Mouse (Mus musculus) thymus, postnatal 4 days (tissue): ENCODE data around the gene Bmi1.

ENCODE experiments used
- DNase-seq: peaks from one replicate; pipeline ENCODE4 v3.0.0; 2021

The Bmi1 gene

GRCm38 (mm10) chr2:18676936-18677491 lies at the start of gene Bmi1:
TSS of gene Bmi1 (plus strand) at chr2:18677018.
- DNase-seq, result peak; percentile 75

DNA sequence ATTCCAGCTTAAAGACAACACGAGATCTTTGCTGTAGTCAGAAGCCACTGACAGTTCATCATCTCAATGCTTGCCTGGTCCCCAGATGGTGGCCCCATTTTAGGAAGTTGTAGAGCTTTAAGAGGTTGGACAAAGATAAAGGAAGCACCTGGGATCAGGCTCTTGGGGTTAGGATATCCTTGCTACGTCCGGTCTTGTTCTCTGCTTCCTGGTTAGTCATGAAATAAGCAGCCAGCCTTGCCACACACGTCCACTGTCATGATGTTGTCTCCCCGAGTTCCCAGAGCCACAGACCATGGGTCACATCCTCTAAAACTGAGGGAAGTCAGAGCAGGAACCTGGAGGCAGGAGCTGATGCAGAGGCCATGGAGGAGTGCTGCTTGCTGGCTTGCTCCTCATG lies 46.3 kb upstream of the Bmi1 start:
- DNase-seq, result no peak

DNA sequence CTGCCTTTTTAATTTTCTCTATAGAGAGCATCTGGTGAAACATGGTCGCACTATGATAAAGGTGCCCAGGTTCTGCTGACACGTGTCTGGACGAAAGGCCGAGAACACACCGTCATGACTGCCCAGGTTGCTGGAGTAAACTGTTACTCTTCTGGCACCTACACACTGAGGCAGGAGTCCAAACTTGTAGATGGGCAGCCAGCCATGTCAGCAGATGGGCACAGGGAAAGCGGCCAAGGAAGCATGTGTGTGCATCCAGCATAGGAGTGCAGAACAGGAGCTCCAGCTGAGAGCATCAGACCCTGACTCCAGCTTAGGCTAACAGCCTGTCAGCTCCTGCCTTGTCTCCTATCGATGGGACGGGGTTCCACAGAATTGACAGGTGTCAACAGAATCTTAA lies 41.8 kb upstream of the Bmi1 start:
- DNase-seq, result no peak

DNA sequence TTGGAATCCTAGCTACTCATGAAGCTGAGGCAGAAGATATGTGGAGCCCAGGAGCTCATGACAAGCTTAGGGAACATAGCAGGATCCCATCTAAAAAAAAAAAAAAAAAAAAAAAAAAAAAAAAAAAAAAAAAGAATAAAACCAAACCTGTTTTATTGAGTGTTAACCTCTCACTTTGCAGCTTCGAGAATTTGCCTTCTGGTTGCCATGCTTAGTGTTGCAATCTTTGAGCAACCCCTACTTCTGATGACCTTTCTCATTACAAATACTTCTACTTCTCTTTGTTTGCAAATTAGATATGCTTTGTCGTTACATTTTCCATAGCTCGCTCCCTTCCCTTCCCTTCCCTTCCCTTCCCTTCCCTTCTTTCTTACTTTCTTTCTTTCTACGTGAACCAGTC lies 28.3 kb upstream of the Bmi1 start:
- no peak for DNase-seq

GRCm38 (mm10) chr2:18654821-18655220 lies 22.0 kb upstream of the Bmi1 start:
- DNase-seq, result no peak

DNA sequence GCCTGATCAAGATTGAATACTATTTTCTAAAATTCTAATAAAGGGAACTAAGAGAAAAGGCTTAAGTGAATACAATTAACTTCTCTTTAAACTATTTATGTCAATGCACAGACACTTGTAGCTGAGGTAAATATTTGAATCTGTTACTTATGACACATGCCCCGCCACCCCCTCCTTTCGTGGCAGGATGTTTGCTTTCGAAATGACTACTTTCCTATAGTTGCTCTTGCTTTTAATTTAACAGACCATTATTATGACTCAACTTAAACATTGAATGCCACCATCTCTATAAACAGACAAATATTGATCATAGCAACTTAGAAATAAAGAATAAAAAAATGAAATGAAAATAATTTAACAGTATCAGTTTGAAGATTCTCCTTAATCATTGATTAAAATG lies 12.8 kb upstream of the Bmi1 start:
- no peak for DNase-seq

DNA sequence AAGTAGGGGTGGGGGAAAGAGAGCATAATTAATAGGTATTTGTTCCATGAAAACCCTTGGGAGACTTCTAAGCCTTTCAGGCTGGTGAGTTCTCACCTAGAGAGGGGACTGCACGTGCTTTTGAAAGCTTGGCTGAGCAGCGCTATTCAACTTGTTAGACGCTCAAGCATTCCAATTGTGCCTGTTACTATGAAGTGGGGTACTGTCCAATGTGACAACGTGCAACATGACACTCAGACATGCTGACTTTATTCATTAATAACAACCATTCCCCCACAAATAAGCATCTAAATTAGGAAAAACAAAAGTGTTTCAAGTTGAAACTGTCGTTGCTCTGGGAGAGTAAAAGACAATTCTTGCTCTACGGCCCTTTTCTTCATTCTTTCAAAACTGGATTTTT lies 5.8 kb upstream of the Bmi1 start:
- DNase-seq, result no peak

- DNase-seq, result peak; percentile 96
Measured at GRCm38 (mm10) chr2:18672133-18672765, 4.6 kb upstream of the Bmi1 start, which contains the start of gene Commd3. TSS of gene Commd3 (plus strand) at chr2:18672384.

GRCm38 (mm10) chr2:18672766-18673164 lies 4.1 kb upstream of the Bmi1 start:
- DNase-seq, result no peak

- no peak for DNase-seq
Measured at GRCm38 (mm10) chr2:18673766-18674165, 3.1 kb upstream of the Bmi1 start.

DNA sequence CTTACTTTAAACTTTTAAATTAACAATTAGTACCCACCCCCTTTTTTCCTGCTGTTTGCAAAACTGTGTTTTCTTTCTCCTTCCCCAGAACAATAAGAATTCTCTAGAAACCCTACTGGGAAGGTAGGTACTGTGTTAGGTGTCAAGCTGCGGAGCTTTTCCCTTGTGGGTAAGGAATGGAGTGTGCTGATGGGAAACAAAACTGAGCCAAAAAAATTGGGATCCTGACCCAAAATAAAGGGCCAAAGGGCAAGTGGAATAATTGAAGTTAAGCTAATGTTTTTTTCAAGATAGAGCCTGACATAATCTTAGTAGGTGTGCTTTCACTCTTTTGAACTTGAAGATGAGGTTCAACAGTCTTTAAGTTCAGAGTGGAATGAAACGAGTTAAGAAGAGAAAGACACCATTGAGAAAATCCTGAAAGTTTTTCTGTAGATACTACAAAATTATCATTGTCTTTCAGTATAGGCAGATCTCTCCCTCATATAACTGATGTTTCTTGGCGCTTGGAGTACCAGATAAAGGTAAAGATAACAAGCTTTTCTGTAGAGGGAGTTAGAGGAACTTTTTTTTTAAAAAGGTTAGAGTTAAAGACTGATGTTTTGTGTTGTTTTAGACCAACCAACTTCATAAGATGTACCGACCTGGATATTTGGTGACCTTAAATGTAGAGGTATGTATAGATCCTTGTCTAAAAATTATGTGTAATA lies 2.5 kb upstream of the Bmi1 start:
- no peak for DNase-seq

DNA sequence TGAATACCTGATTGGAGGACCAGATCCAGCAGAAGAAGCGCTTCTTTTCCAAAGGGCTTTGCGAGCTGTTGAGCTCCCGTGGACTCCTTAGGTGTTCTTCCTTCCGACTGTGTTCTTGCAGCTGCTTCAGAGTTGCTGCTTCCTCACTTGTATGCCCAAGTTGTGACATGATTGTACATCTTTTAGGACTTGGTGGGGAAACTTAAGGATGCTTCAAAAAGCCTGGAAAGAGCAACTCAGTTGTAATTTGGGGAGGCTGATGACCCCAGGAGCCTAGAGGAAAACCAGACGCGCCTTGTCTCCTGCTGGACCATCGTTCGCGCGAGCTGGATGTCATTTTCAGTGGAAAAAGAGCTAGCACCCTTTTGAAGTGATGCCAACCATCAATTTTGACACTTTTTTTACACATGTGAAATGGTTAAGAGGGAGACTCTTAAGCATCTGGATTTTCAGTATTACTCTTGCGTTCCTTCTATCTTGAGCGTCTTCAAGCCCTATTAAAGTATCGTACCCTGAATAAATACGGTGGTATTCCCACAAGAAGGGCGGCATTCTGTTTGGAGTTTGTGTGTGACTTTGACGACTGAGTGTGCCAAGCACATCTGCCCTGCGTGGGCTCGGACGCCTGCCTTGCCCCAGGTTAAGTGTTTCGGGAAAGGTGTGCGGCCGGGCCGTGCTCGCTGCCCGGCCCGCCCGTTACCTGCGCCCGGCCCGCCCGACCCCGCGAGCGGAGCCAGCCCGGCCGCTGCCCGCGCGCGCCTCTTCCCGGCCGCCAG lies 949 bp upstream of the Bmi1 start:
- no peak for DNase-seq

DNA sequence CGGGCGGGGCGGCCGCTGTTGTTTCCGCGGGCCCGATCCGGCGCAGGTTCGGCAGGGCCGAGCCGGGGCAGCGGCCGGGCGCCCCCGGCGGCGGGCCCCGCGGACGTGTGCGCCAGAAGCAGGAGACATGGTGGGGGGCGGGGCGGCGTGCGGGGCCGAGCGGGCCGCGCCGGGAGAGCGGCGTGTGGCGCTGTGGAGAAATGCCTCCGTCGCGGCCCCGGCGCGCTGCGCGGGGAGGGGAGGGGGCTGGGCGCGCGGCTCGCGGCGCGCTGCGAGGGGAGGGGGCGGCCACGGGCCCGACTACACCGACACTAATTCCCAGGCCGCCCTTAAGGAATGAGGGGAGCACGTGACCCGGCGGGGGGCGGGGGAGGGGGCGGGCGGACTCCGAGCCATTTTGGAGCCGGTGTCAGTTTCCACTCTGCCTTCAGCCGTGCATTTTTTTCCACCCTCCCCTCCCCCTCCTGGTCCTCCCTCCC lies 322 bp upstream of the Bmi1 start:
- DNase-seq, result peak; percentile 83

DNA sequence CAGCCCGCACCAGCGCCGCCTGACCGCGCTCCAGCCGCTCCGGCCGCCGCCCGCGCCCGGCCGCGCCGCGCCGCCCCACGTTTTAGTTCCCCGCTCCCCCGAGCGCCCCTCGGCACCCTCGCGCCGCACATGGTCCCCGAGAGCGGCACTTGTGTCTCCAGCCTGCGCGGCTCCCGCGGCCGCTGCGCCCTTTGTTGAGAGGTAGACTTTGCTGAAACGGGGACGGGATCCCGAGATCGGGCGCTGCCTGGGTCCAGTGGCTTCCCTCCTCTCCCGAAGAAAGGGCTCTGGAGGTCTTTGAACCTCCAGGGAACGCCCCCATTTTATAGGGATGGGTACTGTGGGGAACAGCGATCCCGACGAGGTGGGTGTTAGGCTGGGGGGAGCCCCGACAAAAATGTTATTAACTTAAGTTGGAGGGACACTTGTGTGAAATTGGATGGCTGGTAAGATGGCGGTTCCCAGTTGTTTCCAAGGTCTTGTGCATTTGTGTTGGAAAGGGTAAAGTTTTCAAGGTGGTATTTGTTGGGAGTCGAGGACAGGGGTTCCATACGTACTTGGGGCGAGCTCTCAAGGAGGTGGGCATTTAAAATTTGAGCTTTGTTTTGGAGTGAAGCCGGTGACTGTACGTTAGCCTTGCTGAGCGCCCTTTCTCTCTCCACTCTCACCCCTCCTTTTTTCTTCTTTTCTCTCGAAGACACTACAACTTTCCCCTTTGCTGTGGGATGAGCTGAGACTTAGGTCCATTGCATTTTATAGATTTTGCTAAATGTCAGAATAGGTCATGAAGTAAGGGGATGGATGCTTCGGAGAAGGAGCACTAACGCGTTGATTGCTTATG lies 1.0 kb downstream of the Bmi1 start:
- DNase-seq, result peak; percentile 79

DNA sequence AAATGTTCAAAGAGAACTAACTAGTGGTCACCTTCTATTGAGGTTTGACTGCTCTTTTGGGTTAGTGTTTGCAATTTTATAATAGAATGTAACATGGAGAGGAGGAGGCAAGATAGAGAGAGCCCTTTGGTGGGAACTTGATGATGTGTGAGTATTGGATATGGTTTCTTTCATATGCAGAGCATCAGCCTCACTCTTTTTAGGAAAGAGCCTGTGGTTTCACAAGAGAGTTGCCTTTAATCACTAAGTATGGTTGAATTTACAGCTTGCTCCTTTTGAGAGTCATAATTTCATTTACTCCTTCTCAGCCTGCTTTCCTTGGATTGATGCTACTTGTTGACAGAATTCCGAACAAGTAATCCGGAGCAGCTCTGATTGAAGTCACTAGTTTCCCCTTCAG lies 2.9 kb downstream of the Bmi1 start:
- no peak for DNase-seq

DNA sequence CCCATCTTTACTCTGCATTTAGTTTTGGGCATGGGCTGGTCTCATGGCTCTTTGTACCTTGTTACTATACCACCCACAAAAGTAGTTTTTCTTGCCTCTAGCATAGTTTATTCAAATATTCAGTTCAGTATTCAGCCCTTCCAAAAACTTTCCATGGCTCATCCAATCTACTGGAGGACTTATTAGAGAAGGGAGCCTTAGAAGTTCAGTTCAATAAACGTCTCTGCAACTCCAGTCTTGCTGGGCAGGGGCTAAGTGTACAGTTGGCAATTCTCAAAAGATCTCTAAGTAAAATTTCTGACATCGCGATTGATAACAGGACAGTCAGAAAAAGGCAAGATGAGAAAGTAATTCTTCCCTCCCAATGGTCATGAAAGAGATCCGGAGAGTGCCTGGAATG lies 3.7 kb downstream of the Bmi1 start:
- DNase-seq, result no peak

- peak; percentile 42 for DNase-seq
Measured at GRCm38 (mm10) chr2:18680961-18681360, 4.1 kb downstream of the Bmi1 start.

DNA sequence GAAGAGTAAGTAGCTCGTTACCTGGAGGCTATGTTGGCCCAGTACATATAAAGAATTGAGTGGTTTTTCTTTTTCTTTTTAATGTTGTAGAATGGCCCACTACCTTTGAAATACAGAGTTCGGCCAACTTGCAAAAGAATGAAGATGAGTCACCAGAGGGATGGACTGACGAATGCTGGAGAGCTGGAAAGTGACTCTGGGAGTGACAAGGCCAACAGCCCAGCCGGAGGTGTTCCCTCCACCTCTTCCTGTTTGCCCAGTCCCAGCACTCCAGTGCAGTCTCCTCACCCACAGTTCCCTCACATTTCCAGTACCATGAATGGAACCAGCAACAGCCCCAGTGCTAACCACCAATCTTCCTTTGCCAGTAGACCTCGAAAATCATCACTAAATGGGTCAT lies 7.2 kb downstream of the Bmi1 start:
- DNase-seq, result no peak

- DNase-seq, result no peak
Measured at GRCm38 (mm10) chr2:18686386-18686785, 9.6 kb downstream of the Bmi1 start.

GRCm38 (mm10) chr2:18686826-18687519 lies 10.2 kb downstream of the Bmi1 start:
- no peak for DNase-seq

GRCm38 (mm10) chr2:18687671-18688170 lies 10.9 kb downstream of the Bmi1 start:
- no peak for DNase-seq

- no peak for DNase-seq
Measured at GRCm38 (mm10) chr2:18688286-18688685, 11.5 kb downstream of the Bmi1 start.
